Mouse (Mus musculus) layer of hippocampus, postnatal 36 days (tissue): ENCODE results near the gene Dcaf11. TPM values are rescaled to one million over a fixed set of nuclear protein-coding genes. Genes with fewer than 3 reads are reported as not detected.

Experiments
- DNase-seq, 2 experiments: peaks; one replicate each; pipeline ENCODE4 v3.0.0; 2022
- total RNA-seq, 2 experiments: library from RNA; stranded (reverse); gene quantifications; 2 replicates each; pipeline ENCODE4 v1.2.3; 2021

Dcaf11 gene
- total RNA-seq, 2 experiments from 2014 or later, result 82.5 to 83.2 TPM

DNA sequence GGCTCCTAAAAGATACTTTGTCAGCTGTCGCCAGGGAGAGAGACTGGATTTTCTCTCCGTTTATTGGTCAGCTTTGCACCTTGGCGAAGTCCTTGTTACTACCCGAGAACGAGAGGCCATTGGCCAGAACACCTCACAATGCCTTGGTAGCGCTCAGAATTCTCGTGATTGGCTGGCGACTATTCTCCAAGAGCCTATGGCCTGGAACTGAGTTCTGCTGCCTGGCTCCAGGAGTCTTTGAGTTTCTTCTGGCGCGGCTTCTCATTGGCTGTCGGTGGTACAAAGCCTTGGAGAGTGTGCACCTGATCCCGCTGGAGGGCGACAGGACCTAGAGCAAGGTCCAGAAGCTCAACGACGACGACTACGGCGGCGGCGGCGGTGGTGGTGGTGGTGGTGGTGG lies 58.0 kb downstream of the Dcaf11 start, which contains the start of gene Rec8:
Rec8 (plus strand) TSS at position 216 of the 400 bp plus-strand sequence.
- DNase-seq, result no peak

GRCm38 (mm10) chr14:55618486-55619195 lies 58.8 kb downstream of the Dcaf11 start:
- DNase-seq, result no peak

Other genes with a start within 250 kb of the Dcaf11 start
- gene Dhrs4, start 81.2 kb upstream of the Dcaf11 start, total RNA-seq, result 10 to 100 TPM; 22.0 to 23.3 TPM
- 10 to 100 TPM; 59.2 to 60.3 TPM for gene Carmil3, start 69.4 kb upstream of the Dcaf11 start, total RNA-seq
- 100 to 1,000 TPM; 696 to 698 TPM for gene Cpne6, start 49.6 kb upstream of the Dcaf11 start, total RNA-seq
- gene Nrl, start 35.0 kb upstream of the Dcaf11 start, total RNA-seq, result 1 to 10 TPM; 1.6 to 5.6 TPM
- gene Pck2, start 19.7 kb upstream of the Dcaf11 start, total RNA-seq, result 10 to 100 TPM; 42.6 to 45.8 TPM
- gene A730061H03Rik, start 400 bp downstream of the Dcaf11 start, total RNA-seq, result 1 to 10 TPM; 1.3 to 1.4 TPM
- gene Fitm1, start 15.6 kb downstream of the Dcaf11 start, total RNA-seq, result not detected
- gene Psme1, start 18.1 kb downstream of the Dcaf11 start, total RNA-seq, result 10 to 100 TPM; 50.3 to 50.4 TPM
- gene Emc9, start 25.3 kb downstream of the Dcaf11 start, total RNA-seq, result 10 to 100 TPM; 46.1 to 50.7 TPM
- gene Psme2, start 31.1 kb downstream of the Dcaf11 start, total RNA-seq, result 10 to 100 TPM; 43.2 to 44.6 TPM
- 10 to 100 TPM; 29.5 to 41.0 TPM for gene Rnf31, start 31.7 kb downstream of the Dcaf11 start, total RNA-seq
- 10 to 100 TPM; 13.9 to 16.2 TPM for gene Irf9, start 43.6 kb downstream of the Dcaf11 start, total RNA-seq
- gene Rec8, start 58.0 kb downstream of the Dcaf11 start, total RNA-seq, result 1 to 10 TPM in 1 of 2 experiments, under 1 TPM in 1; 0.88 to 1.8 TPM
- gene Ipo4, start 76.0 kb downstream of the Dcaf11 start, total RNA-seq, result 100 to 1,000 TPM; 108 to 119 TPM
- 1 to 10 TPM; 5.3 to 5.6 TPM for gene Gm49378, start 77.9 kb downstream of the Dcaf11 start, total RNA-seq
- 10 to 100 TPM; 43.4 to 44.3 TPM for gene Tm9sf1, start 83.8 kb downstream of the Dcaf11 start, total RNA-seq
- 1 to 10 TPM; 1.3 to 1.7 TPM for gene Tssk4, start 90.2 kb downstream of the Dcaf11 start, total RNA-seq
- gene Mdp1, start 100.5 kb downstream of the Dcaf11 start, total RNA-seq, result 10 to 100 TPM; 46.4 to 49.9 TPM
- gene Gmpr2, start 111.9 kb downstream of the Dcaf11 start, total RNA-seq, result 10 to 100 TPM; 24.4 to 27.9 TPM
- gene Nedd8, start 112.1 kb downstream of the Dcaf11 start, total RNA-seq, result 100 to 1,000 TPM; 328 to 337 TPM
- gene Tinf2, start 121.8 kb downstream of the Dcaf11 start, total RNA-seq, result 10 to 100 TPM; 13.0 to 13.4 TPM
- under 1 TPM in 1 of 2 experiments, not detected in 1; 0.28 TPM for gene Tgm1, start 153.9 kb downstream of the Dcaf11 start, total RNA-seq
- 10 to 100 TPM; 42.8 to 43.8 TPM for gene Rabggta, start 162.3 kb downstream of the Dcaf11 start, total RNA-seq
- 10 to 100 TPM; 82.7 to 83.2 TPM for gene Dhrs1, start 185.7 kb downstream of the Dcaf11 start, total RNA-seq
- 10 to 100 TPM; 10.6 to 14.2 TPM for gene Nop9, start 185.7 kb downstream of the Dcaf11 start, total RNA-seq
- gene Cideb, start 198.5 kb downstream of the Dcaf11 start, total RNA-seq, result 1 to 10 TPM; 1.2 to 1.6 TPM
- under 1 TPM; 0.10 to 0.20 TPM for gene Ltb4r2, start 201.4 kb downstream of the Dcaf11 start, total RNA-seq
- gene Ltb4r1, start 206.0 kb downstream of the Dcaf11 start, total RNA-seq, result not detected
- 1 to 10 TPM; 2.5 to 3.2 TPM for gene Adcy4, start 224.1 kb downstream of the Dcaf11 start, total RNA-seq
- 1 to 10 TPM; 1.1 to 1.9 TPM for gene Ripk3, start 228.9 kb downstream of the Dcaf11 start, total RNA-seq